13 mouse cellular contexts compared by ENCODE assay signal in the genomic region with DNA sequence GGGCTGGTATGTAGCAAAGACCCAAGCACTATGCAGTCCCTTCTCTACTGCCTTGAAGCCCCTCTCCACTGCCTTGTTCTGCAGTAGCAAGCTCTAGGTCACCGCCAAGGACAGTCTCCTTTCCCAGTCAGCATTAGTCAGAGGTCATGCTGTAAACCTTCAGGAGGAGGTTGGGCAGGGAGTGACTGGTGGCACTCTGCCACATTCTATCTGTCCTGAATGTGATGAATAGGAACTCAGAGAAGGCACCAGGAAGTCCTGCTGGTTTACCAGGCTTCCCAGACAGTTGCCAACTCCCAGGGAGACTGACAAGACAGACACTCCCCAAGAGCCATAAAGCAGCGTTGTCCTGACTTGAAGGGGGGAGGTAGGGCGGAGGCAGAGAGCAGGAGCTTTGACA. TPM values are rescaled to one million over a fixed set of nuclear protein-coding genes. Genes with fewer than 3 reads are reported as not detected.
DNase-seq lines count a peak whose midpoint lies in the region; ATAC-seq and TF ChIP-seq lines count a peak whose summit lies in the region.
"Had no signal": no experiment of that assay in that cellular context is flagged by ENCODE, and none has a peak within 500 bp of the region (broad histone marks: within the 10 kb centered on the region; RNA-seq: fewer than 3 reads in every experiment).

No protein-coding gene starts in this region.

- H3K4me3 ChIP-seq in heart, embryonic 16.5 days (ENCODE audit: low read length), result no peak overlapping the region
- no peak overlapping the region for H3K4me3 ChIP-seq in stomach, postnatal 0 days (ENCODE audit: low read depth, low read length)
- H3K4me3 ChIP-seq: embryonic facial prominence, embryonic 12.5 days; neural tube, embryonic 12.5 days had no signal

- no peak for TF ChIP-seq CTCF in stomach, postnatal 0 days (IDR thresholded peaks at IDR 0.05; ENCODE audit: low read depth)

- 52% methylated on average over 3 of the region's 3 CpGs for WGBS in heart, embryonic 16.5 days
- WGBS in stomach, postnatal 0 days, result 39% methylated on average over 3 of the region's 3 CpGs

- peak; percentile 1 for DNase-seq in lung, postnatal 14 days
- DNase-seq in lung, postnatal 4 days, result no peak
- peak; percentile 37 for DNase-seq in cerebellum, adult 8-10 months
- peak; percentile 59 for DNase-seq in stomach, postnatal 0 days (ENCODE audit: low spot score)
- DNase-seq in layer of hippocampus, adult 8-10 months (ENCODE audit: low spot score in 2 of 2), result no peak
- DNase-seq in frontal cortex, postnatal 36 days (ENCODE audit: low spot score in 2 of 2), result no peak
- DNase-seq: liver, postnatal 0 days; thymus, postnatal 36 days had no signal

- TF ChIP-seq EP300 in stomach, postnatal 0 days (optimal IDR thresholded peaks at IDR 0.05), result no peak

- peaks cover 13% of the 10 kb centered on the region; the same call in 1 of the 2 replicates for H3K36me3 ChIP-seq in heart, embryonic 16.5 days (ENCODE audit: control insufficient read depth, insufficient read depth)
- 0 out of 2 replicates have a peak, but pooled peaks cover 3% of the 10 kb centered on the region for H3K36me3 ChIP-seq in stomach, postnatal 0 days (ENCODE audit: control insufficient read depth, insufficient read depth, low read length)

- ATAC-seq in heart, embryonic 16.5 days (replicated peaks; ENCODE audit: extremely low read depth, insufficient read depth, low FRiP score), result peak; percentile 84
- ATAC-seq in stomach, postnatal 0 days (ENCODE audit: low FRiP score, low TSS enrichment), result peak; percentile 80
- no peak for ATAC-seq in erythroid progenitor cell, adult 5-6 weeks (replicated peaks; ENCODE audit: low FRiP score, poor library complexity, severe bottlenecking)
- ATAC-seq: liver, postnatal 0 days had no signal

- no peaks in the 10 kb centered on the region for H3K9me3 ChIP-seq in heart, embryonic 16.5 days (replicated peaks; ENCODE audit: control insufficient read depth, low read length)
- no peaks in the 10 kb centered on the region for H3K9me3 ChIP-seq in stomach, postnatal 0 days (ENCODE audit: control insufficient read depth, low read length)
- H3K9me3 ChIP-seq: embryonic facial prominence, embryonic 12.5 days; neural tube, embryonic 12.5 days had no signal

- H3K4me2 ChIP-seq in heart, embryonic 16.5 days (ENCODE audit: low read depth, low read length), result no peak overlapping the region
- H3K4me2 ChIP-seq in stomach, postnatal 0 days (replicated peaks; ENCODE audit: low read depth), result no peak overlapping the region
- H3K4me2 ChIP-seq: embryonic facial prominence, embryonic 12.5 days; neural tube, embryonic 12.5 days had no signal

- H3K27ac ChIP-seq in heart, embryonic 16.5 days (ENCODE audit: low read length), result peak overlapping the region; percentile 88
- H3K27ac ChIP-seq in stomach, postnatal 0 days (replicated peaks), result peak overlapping the region; percentile 71
- H3K27ac ChIP-seq: embryonic facial prominence, embryonic 12.5 days; neural tube, embryonic 12.5 days had no signal

- H3K27me3 ChIP-seq in heart, embryonic 16.5 days (ENCODE audit: control insufficient read depth, insufficient read depth, low read length), result no peaks in the 10 kb centered on the region
- H3K27me3 ChIP-seq in stomach, postnatal 0 days (ENCODE audit: control insufficient read depth, insufficient read depth, low read length), result no peaks in the 10 kb centered on the region
- H3K27me3 ChIP-seq: embryonic facial prominence, embryonic 12.5 days; neural tube, embryonic 12.5 days had no signal

- peak overlapping the region; percentile 61 for H3K9ac ChIP-seq in heart, embryonic 16.5 days (ENCODE audit: low read length)
- H3K9ac ChIP-seq in stomach, postnatal 0 days (ENCODE audit: low read length), result no peak overlapping the region
- H3K9ac ChIP-seq: embryonic facial prominence, embryonic 12.5 days; liver, postnatal 0 days; neural tube, embryonic 12.5 days had no signal

- H3K4me1 ChIP-seq in heart, embryonic 16.5 days (ENCODE audit: control insufficient read depth, insufficient read depth, low read length), result no peaks in the 10 kb centered on the region
- no peaks in the 10 kb centered on the region for H3K4me1 ChIP-seq in stomach, postnatal 0 days (replicated peaks; ENCODE audit: control insufficient read depth, insufficient read depth)
- H3K4me1 ChIP-seq: embryonic facial prominence, embryonic 12.5 days; neural tube, embryonic 12.5 days had no signal

RNA-seq across cellular contexts. Expression of gene Slc6a8, which starts 12.7 kb away (rescaled TPM):
- 9.2 and 9.9 TPM in 2 replicates for polyA plus RNA-seq in heart, embryonic 16.5 days (2015; fragmentation: Nextera tagmentation; extraction: Ambion mirVana)
- polyA plus RNA-seq in stomach, postnatal 0 days (2015; fragmentation: Nextera tagmentation; extraction: Ambion mirVana), result 7.5 and 9.2 TPM in 2 replicates
- 1.3 and 1.4 TPM in 2 replicates for total RNA-seq in erythroid progenitor cell, adult 5-6 weeks (2015; ENCODE audit: low replicate concordance)
- total RNA-seq in erythroid progenitor cell, adult 5-6 weeks (2017; ENCODE audit: low replicate concordance), result 0.51 TPM in 1 of 2 replicates, not detected in the other
- total RNA-seq in layer of hippocampus, adult 8-10 months (2022), result 100 to 1,000 TPM; 101 to 115 (median 108) TPM

RNA-seq across cellular contexts. Expression of gene Pnck, which starts 25.7 kb away (rescaled TPM):
- 9.1 and 11.1 TPM in 2 replicates for polyA plus RNA-seq in heart, embryonic 16.5 days (2015; fragmentation: Nextera tagmentation; extraction: Ambion mirVana)
- polyA plus RNA-seq in stomach, postnatal 0 days (2015; fragmentation: Nextera tagmentation; extraction: Ambion mirVana), result 19.3 and 24.5 TPM in 2 replicates
- total RNA-seq in erythroid progenitor cell, adult 5-6 weeks (2015; ENCODE audit: low replicate concordance), result not detected in 2 replicates
- total RNA-seq in erythroid progenitor cell, adult 5-6 weeks (2017; ENCODE audit: low replicate concordance), result not detected in 2 replicates
- 100 to 1,000 TPM; 115 to 126 (median 117) TPM for total RNA-seq in layer of hippocampus, adult 8-10 months (2022)
- total RNA-seq: MEL had no signal

RNA-seq across cellular contexts. Expression of gene Bcap31, which starts 30.3 kb away (rescaled TPM):
- 187 and 188 TPM in 2 replicates for polyA plus RNA-seq in heart, embryonic 16.5 days (2015; fragmentation: Nextera tagmentation; extraction: Ambion mirVana)
- 270 and 283 TPM in 2 replicates for polyA plus RNA-seq in stomach, postnatal 0 days (2015; fragmentation: Nextera tagmentation; extraction: Ambion mirVana)
- 110 and 144 TPM in 2 replicates for total RNA-seq in erythroid progenitor cell, adult 5-6 weeks (2015; ENCODE audit: low replicate concordance)
- 56.3 and 68.2 TPM in 2 replicates for total RNA-seq in erythroid progenitor cell, adult 5-6 weeks (2017; ENCODE audit: low replicate concordance)
- 10 to 100 TPM; 82.3 to 95.3 (median 86.5) TPM for total RNA-seq in layer of hippocampus, adult 8-10 months (2022)

RNA-seq across cellular contexts. Expression of gene Abcd1, which starts 30.8 kb away (rescaled TPM):
- polyA plus RNA-seq in heart, embryonic 16.5 days (2015; fragmentation: Nextera tagmentation; extraction: Ambion mirVana), result 18.0 and 19.4 TPM in 2 replicates
- 9.3 and 9.4 TPM in 2 replicates for polyA plus RNA-seq in stomach, postnatal 0 days (2015; fragmentation: Nextera tagmentation; extraction: Ambion mirVana)
- 11.5 and 14.7 TPM in 2 replicates for total RNA-seq in erythroid progenitor cell, adult 5-6 weeks (2015; ENCODE audit: low replicate concordance)
- 1.7 and 3.8 TPM in 2 replicates for total RNA-seq in erythroid progenitor cell, adult 5-6 weeks (2017; ENCODE audit: low replicate concordance)
- total RNA-seq in layer of hippocampus, adult 8-10 months (2022), result 10 to 100 TPM; 13.6 to 16.6 (median 15.1) TPM

RNA-seq across cellular contexts. Expression of gene Dusp9, which starts 46.4 kb away (rescaled TPM):
- 1.1 and 1.7 TPM in 2 replicates for polyA plus RNA-seq in heart, embryonic 16.5 days (2015; fragmentation: Nextera tagmentation; extraction: Ambion mirVana)
- 8.2 and 8.9 TPM in 2 replicates for polyA plus RNA-seq in stomach, postnatal 0 days (2015; fragmentation: Nextera tagmentation; extraction: Ambion mirVana)
- not detected in 2 replicates for total RNA-seq in erythroid progenitor cell, adult 5-6 weeks (2015; ENCODE audit: low replicate concordance)
- not detected in 2 replicates for total RNA-seq in erythroid progenitor cell, adult 5-6 weeks (2017; ENCODE audit: low replicate concordance)
- total RNA-seq in layer of hippocampus, adult 8-10 months (2022), result under 1 TPM; 0.28 to 0.58 (median 0.38) TPM

Comparison
In these comparisons a context has a peak if more than half of its experiments do, and no peak if none do; other contexts are left out.
1. DNase-seq: peak in lung, postnatal 14 days (single experiment), cerebellum, adult 8-10 months (single experiment) and stomach, postnatal 0 days (single experiment); none in lung, postnatal 4 days (0 of 2), layer of hippocampus, adult 8-10 months (0 of 2) and frontal cortex, postnatal 36 days (0 of 2).
2. RNA of gene Slc6a8, which starts 12.7 kb away (total RNA-seq): 101 to 115 TPM in layer of hippocampus, adult 8-10 months; 0.51 to 1.4 TPM in erythroid progenitor cell, adult 5-6 weeks; every median in the first group is over 10 times any median in the second.
3. RNA of gene Pnck, which starts 25.7 kb away (total RNA-seq): 115 to 126 TPM in layer of hippocampus, adult 8-10 months; not detected in erythroid progenitor cell, adult 5-6 weeks; every median in the first group is over 100 times any median in the second.